Mouse (Mus musculus): Measurements from ENCODE around the gene Atp5mpl.

- TF ChIP-seq CTCF (IDR thresholded peaks at IDR 0.05; ENCODE audit: low read depth, low read length): no peak
- no peak for TF ChIP-seq POLR2A (IDR thresholded peaks at IDR 0.05; ENCODE audit: insufficient read depth, low read length)
- no peak for TF ChIP-seq EP300 (IDR thresholded peaks at IDR 0.05; ENCODE audit: insufficient read depth, low read depth, low read length)
These were observed 3.4 kb downstream of the Atp5mpl start for GRCm38 (mm10) chr12:111963339-111963738.
